Mouse (Mus musculus): ENCODE measurements around the gene Pip5k1b. TPM values are rescaled to one million over a fixed set of nuclear protein-coding genes. Genes with fewer than 3 reads are reported as not detected.
A peak's percentile ranks its signal among the peaks of the same experiment; 100 is the strongest.

Pip5k1b gene
- polyA plus RNA-seq, 1 experiment, result 10.4 TPM

DNA sequence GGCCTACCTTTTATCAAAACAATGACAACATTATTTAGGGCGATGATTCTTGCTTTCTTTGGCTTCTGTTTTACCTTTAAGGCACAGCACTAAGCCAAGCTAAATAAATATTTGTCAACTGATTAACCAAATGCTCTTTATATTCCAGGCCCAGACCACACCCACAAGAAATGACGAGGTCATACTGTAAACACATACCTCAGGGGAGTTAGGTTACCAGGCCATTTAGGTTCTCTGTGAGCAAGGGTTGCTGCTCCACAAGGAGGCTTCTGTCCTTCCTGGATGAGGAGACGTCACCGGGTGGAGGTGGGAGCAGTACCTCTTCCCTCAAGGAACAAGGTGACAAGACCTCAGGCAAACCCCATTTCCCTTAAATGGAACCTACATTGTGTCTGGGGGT, 128.4 kb downstream of the Pip5k1b start:
- TF ChIP-seq CTCF (IDR thresholded peaks at IDR 0.05; ENCODE audit: control insufficient read depth, insufficient read depth, low read length) (no peak), POLR2A (IDR thresholded peaks at IDR 0.05; ENCODE audit: borderline replicate concordance, control insufficient read depth, low read depth, low read length) (no peak)
- Histone ChIP-seq H3K4me1 (ENCODE audit: control insufficient read depth, insufficient read depth, low read length) (no peaks in the 10 kb centered on the region; the same call in 1 of the 2 replicates), H3K27ac (ENCODE audit: control insufficient read depth, insufficient read depth, low read depth, low read length, poor library complexity) (no peak overlapping the region), H3K4me3 (replicated peaks; ENCODE audit: control insufficient read depth, low read depth, low read length) (no peak overlapping the region)
- 78% methylated on average over 4 of the region's 4 CpGs for WGBS

DNA sequence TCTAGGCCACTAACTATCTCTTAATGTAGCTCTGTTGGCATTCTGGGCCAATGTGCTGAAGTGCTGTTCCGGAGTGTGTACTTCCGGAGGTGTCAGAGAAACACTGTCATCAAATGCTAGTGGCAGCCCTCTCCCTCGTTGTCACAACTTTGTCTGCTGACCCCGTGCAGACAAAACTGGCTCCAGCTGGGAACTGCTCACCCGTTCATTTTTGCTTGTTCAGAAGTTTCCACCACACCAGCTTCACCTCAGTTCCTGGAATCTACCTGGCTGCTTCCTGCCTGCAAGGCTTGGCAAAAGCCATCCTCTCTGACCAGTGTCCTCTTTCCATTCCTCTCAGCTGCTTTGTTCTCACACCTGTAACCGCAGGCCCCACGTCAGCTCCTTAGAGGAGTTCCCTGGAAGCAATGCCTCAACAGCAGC, 128.9 kb downstream of the Pip5k1b start:
- H3K4me1 ChIP-seq (ENCODE audit: control insufficient read depth, insufficient read depth, low read length), result no peaks in the 10 kb centered on the region; the same call in 1 of the 2 replicates
- H3K4me3 ChIP-seq (replicated peaks; ENCODE audit: control insufficient read depth, low read depth, low read length), result no peak overlapping the region
- H3K27ac ChIP-seq (ENCODE audit: control insufficient read depth, insufficient read depth, low read depth, low read length, poor library complexity), result no peak overlapping the region
- TF ChIP-seq CTCF (IDR thresholded peaks at IDR 0.05; ENCODE audit: control insufficient read depth, insufficient read depth, low read length) (no peak), POLR2A (IDR thresholded peaks at IDR 0.05; ENCODE audit: borderline replicate concordance, control insufficient read depth, low read depth, low read length) (no peak)
- 94% methylated on average over 7 of the region's 7 CpGs for WGBS

DNA sequence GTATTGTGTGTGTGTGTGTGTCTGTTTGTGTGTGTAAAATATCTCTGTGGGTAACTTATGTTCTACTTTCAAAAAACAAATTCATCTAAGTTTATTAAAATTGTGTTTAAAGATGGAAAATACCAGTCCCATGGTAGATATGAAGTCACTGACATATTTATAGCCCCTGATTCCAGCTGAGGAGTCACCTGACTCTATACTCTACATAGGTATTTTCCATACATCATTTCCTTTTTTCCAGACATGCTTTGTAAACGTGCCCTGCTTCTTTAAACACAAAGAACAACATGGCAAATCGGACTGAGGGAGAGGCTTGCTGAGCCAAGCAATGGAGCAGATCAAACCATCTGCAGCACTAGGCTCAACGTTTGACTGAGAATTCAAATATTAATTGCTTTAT, 137.6 kb downstream of the Pip5k1b start:
- WGBS, result 52% methylated on average over 3 of the region's 3 CpGs
- Histone ChIP-seq H3K4me1 (ENCODE audit: control insufficient read depth, insufficient read depth, low read length) (no peaks in the 10 kb centered on the region; the same call in 1 of the 2 replicates), H3K4me3 (replicated peaks; ENCODE audit: control insufficient read depth, low read depth, low read length) (no peak overlapping the region), H3K27ac (ENCODE audit: control insufficient read depth, insufficient read depth, low read depth, low read length, poor library complexity) (no peak overlapping the region)
- TF ChIP-seq POLR2A (IDR thresholded peaks at IDR 0.05; ENCODE audit: borderline replicate concordance, control insufficient read depth, low read depth, low read length), result no peak
- TF ChIP-seq CTCF (IDR thresholded peaks at IDR 0.05; ENCODE audit: control insufficient read depth, insufficient read depth, low read length), result no peak

DNA sequence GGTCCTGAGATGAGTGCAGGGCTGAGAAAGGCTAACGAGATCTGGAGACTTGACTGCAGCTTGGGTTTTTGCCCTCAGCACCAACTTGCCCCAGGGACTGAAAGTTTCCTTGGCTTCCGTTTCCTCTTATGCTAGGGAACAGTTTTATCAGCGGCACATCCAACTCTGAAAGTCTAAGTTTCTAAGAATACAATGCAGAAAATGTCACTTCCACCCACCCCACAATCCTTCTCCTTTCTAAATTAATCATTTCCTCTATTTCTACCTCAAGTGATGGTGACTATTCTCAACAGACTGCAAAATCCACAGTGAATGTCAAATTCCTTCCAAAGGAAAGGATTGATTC, 138.0 kb downstream of the Pip5k1b start:
- 15% methylated on average over 3 of the region's 3 CpGs for WGBS
- H3K27ac ChIP-seq (ENCODE audit: control insufficient read depth, insufficient read depth, low read depth, low read length, poor library complexity), result 0 out of 2 replicates have a peak overlapping the region, but pooled peaks have one; percentile 9
- H3K4me3 ChIP-seq (replicated peaks; ENCODE audit: control insufficient read depth, low read depth, low read length), result no peak overlapping the region

DNA sequence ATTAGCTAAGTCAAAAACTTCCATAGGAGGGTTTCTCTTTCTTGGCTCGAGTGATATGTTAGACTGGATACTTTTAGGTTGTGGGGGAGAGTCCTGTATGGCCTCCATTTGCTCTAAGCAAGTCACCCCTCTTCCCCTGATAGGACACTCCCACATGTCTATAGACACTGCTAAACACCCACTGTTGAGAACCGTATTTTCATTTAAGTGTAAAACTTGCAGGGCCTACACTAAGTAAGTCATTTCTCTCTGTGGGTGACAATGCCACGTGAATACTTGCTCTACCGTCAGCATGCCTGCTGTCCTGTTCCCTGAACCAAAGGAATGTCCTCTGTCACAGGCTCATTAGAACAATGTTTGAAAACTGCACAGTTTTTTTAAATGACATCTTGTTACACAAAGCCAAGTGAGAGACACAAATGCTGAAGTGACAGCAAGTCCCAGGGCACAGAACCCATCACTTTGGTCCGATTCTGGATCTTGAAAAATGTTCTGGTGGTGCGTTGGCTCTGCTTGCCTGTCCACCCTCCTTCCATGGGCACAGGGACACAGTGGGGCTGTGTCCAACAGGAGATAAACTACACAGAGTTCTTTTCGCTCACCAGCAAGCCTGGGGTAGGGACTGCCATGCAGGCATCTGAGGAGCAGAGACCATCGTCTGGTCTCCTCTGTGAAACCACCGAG, 138.6 kb downstream of the Pip5k1b start:
- WGBS, result 71% methylated on average over 9 of the region's 9 CpGs

More for the DNA sequence above, 138.0 kb downstream of the Pip5k1b start:
- no peak for TF ChIP-seq POLR2A (IDR thresholded peaks at IDR 0.05; ENCODE audit: borderline replicate concordance, control insufficient read depth, low read depth, low read length)
- no peak for TF ChIP-seq CTCF (IDR thresholded peaks at IDR 0.05; ENCODE audit: control insufficient read depth, insufficient read depth, low read length)
- no peaks in the 10 kb centered on the region; the same call in 1 of the 2 replicates for H3K4me1 ChIP-seq (ENCODE audit: control insufficient read depth, insufficient read depth, low read length)

DNA sequence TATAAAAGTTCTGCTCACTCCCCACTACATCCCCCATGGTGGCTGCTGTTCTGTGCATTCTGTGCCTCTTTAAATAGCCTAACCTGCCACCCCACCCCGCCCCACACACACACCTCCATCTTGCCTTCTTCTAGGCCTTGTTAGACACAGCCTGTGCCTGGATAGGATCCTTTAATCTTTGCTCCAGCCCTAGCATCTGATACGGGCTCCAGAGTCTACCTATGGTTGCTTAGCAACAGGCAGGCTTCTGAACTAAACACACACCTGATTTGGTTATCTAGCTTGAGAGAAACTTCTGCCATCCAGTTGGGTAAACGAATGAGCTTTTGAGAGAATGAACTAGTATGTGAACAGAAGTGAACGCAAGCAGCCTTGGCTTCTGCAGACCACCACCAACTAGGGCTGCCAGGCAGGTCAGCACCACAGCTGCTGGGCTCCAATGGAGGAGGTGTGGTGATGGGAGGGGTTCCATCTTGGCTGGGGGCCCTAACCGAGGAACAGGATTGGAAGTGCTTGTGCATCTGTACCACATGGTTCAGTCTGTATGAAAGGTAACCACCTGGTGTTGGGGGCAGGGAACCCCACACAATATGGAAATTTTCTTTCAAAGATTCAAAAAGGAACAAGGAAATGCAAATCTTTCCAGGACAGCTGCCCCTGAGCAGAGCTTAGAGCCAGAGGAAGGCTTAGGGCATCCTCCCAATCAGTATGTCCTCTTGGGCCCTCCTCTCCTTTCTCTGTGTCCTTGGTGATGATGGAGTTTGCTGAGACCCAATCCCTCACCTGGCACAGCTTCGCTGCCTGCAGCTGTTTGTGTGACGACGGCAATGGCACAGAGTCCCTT, 139.7 kb downstream of the Pip5k1b start:
- Histone ChIP-seq H3K4me1 (ENCODE audit: control insufficient read depth, insufficient read depth, low read length) (no peaks in the 10 kb centered on the region; the same call in 1 of the 2 replicates), H3K4me3 (replicated peaks; ENCODE audit: control insufficient read depth, low read depth, low read length) (no peak overlapping the region), H3K27ac (ENCODE audit: control insufficient read depth, insufficient read depth, low read depth, low read length, poor library complexity) (no peak overlapping the region)
- TF ChIP-seq POLR2A (IDR thresholded peaks at IDR 0.05; ENCODE audit: borderline replicate concordance, control insufficient read depth, low read depth, low read length), result no peak
- TF ChIP-seq CTCF (IDR thresholded peaks at IDR 0.05; ENCODE audit: control insufficient read depth, insufficient read depth, low read length), result no peak
- 93% methylated on average over 8 of the region's 8 CpGs for WGBS

More for the DNA sequence above, 138.6 kb downstream of the Pip5k1b start:
- TF ChIP-seq POLR2A (IDR thresholded peaks at IDR 0.05; ENCODE audit: borderline replicate concordance, control insufficient read depth, low read depth, low read length) (no peak), CTCF (IDR thresholded peaks at IDR 0.05; ENCODE audit: control insufficient read depth, insufficient read depth, low read length) (no peak)
- Histone ChIP-seq H3K4me1 (ENCODE audit: control insufficient read depth, insufficient read depth, low read length) (no peaks in the 10 kb centered on the region; the same call in 1 of the 2 replicates), H3K4me3 (replicated peaks; ENCODE audit: control insufficient read depth, low read depth, low read length) (no peak overlapping the region), H3K27ac (ENCODE audit: control insufficient read depth, insufficient read depth, low read depth, low read length, poor library complexity) (0 out of 2 replicates have a peak overlapping the region, but pooled peaks have one; percentile 9)

DNA sequence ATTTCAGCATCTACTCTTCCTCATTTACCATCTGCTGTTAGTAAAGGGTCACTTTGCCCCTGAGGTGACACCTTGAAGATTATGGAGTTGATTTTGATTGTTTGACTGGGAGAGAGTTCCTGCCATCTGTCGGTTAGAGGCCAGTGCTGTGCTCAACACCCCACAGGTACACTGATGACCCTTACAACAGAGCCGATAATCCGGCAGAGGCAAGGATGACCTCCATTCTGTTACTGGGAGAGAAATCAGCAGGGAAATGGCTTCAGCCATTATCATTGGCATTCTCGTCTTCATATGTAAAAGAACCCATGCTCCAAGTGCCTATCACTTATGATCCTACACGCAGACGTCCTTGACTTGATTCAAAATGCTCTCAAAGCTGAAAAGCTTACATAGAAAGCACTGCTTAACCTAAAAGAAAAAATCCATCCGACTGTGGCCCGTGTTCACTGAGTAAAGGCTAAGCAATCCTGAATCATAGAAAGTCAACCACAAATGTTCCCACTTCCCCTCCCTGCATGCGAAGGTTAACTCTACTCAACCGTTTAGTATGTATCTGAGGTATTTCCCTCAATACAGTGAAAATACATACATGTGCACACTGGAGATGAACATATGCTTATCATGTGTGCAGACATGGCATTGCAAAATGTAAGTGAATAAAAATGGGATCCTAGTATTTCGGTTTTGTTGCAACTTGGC, 146.7 kb downstream of the Pip5k1b start:
- WGBS, result 58% methylated on average over 11 of the region's 11 CpGs
- no peaks in the 10 kb centered on the region; the same call in 1 of the 2 replicates for H3K4me1 ChIP-seq (ENCODE audit: control insufficient read depth, insufficient read depth, low read length)
- TF ChIP-seq POLR2A (IDR thresholded peaks at IDR 0.05; ENCODE audit: borderline replicate concordance, control insufficient read depth, low read depth, low read length) (no peak), CTCF (IDR thresholded peaks at IDR 0.05; ENCODE audit: control insufficient read depth, insufficient read depth, low read length) (no peak)
- no peak overlapping the region for H3K27ac ChIP-seq (ENCODE audit: control insufficient read depth, insufficient read depth, low read depth, low read length, poor library complexity)
- H3K4me3 ChIP-seq (replicated peaks; ENCODE audit: control insufficient read depth, low read depth, low read length), result no peak overlapping the region

All from bone marrow, adult 2 months (tissue).